Mouse (Mus musculus): ENCODE results near the gene Fcgrt.

DNA sequence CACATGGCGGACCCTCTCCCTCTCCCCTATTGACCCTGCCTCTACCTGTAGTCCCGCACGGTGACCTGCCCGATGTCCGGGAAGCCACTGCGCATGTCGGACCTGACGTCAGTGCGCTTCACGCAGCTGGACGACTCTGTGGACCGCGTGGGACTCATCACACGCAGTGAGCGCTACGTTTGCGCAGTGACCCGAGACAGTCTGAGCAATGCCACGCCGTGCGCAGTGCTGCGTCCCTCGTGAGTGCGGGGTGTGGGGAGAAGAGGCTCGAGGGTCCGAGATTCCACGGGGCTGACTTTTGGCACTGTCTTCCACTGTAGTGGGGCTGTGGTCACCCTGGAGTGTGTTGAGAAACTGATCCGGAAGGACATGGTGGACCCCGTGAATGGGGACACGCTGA is 27.1 kb downstream of the Fcgrt start:
- TF ChIP-seq POLR2A (IDR thresholded peaks at IDR 0.05; ENCODE audit: insufficient read length, low read depth), result peak; percentile 11
- no peak for TF ChIP-seq TCF12 (IDR thresholded peaks at IDR 0.05; ENCODE audit: insufficient read depth, poor library complexity, severe bottlenecking)
- no peak for TF ChIP-seq POLR2AphosphoS2 (IDR thresholded peaks at IDR 0.05; ENCODE audit: insufficient read length, low read depth)
- no peak for TF ChIP-seq USF1 (IDR thresholded peaks at IDR 0.05; ENCODE audit: low read depth)
- TF ChIP-seq REST (IDR thresholded peaks at IDR 0.05; ENCODE audit: insufficient read depth, insufficient read length), result no peak
- TF ChIP-seq MYOG (IDR thresholded peaks at IDR 0.05; ENCODE audit: control insufficient read depth in 1 of 3, insufficient read depth in 1 of 3, insufficient read length in 2 of 3, low read depth in 2 of 3), result peak in 1 of 3 experiments; percentile 14
- no peak for TF ChIP-seq E2F4 (IDR thresholded peaks at IDR 0.05; ENCODE audit: insufficient read depth)
- no peak for TF ChIP-seq TCF3 (IDR thresholded peaks at IDR 0.05; ENCODE audit: insufficient read length, low read depth)
- no peak for TF ChIP-seq MAX (IDR thresholded peaks at IDR 0.05; ENCODE audit: low read depth)
- TF ChIP-seq SRF (IDR thresholded peaks at IDR 0.05; ENCODE audit: control insufficient read depth, insufficient read length, low read depth), result no peak
- TF ChIP-seq MYOD1 (IDR thresholded peaks at IDR 0.05; ENCODE audit: control insufficient read depth in 1 of 3, insufficient read length in 2 of 3, low read depth in 2 of 3), result no peak
- TF ChIP-seq CEBPB (IDR thresholded peaks at IDR 0.05; ENCODE audit: insufficient read depth, poor library complexity, severe bottlenecking), result no peak
